Comparison of ENCODE assay signal across 21 mouse cellular contexts in genomic region chr1:110813191-110813590, GRCm38 (mm10).
DNase-seq lines count a peak whose midpoint lies in the region; TF ChIP-seq lines count a peak whose summit lies in the region.
"Had no signal": no experiment of that assay in that cellular context is flagged by ENCODE, and none has a peak within 500 bp of the region (broad histone marks: within the 10 kb centered on the region; RNA-seq: fewer than 3 reads in every experiment).

No protein-coding gene starts in this region.

- no peak overlapping the region for H3K27ac ChIP-seq in cerebellum, adult 2 months (ENCODE audit: insufficient read depth, low read length)
- H3K27ac ChIP-seq: embryonic facial prominence, embryonic 10.5 days; embryonic facial prominence, embryonic 13.5 days; forebrain, embryonic 12.5 days; forebrain, embryonic 15.5 days; heart, adult 2 months; heart, embryonic 10.5 days; heart, embryonic 13.5 days; hindbrain, embryonic 12.5 days; hindbrain, embryonic 15.5 days had no signal

- no peak for TF ChIP-seq CTCF in cerebellum, adult 2 months (IDR thresholded peaks at IDR 0.05; ENCODE audit: borderline replicate concordance, insufficient read depth, low read depth, low read length)

- no peaks in the 10 kb centered on the region for H3K4me1 ChIP-seq in cerebellum, adult 2 months (ENCODE audit: control insufficient read depth, insufficient read depth, low read length)
- H3K4me1 ChIP-seq: embryonic facial prominence, embryonic 10.5 days; embryonic facial prominence, embryonic 13.5 days; forebrain, embryonic 12.5 days; forebrain, embryonic 15.5 days; heart, embryonic 10.5 days; heart, embryonic 13.5 days; hindbrain, embryonic 12.5 days; hindbrain, embryonic 15.5 days had no signal

- 34% methylated on average over 7 of the region's 7 CpGs for WGBS in cerebellum, adult 2 months

- DNase-seq in cerebellum, adult 2 months = peak; percentile 13 to 25
- DNase-seq in cerebellum, adult 9-10 months = no peak
- peak; percentile 21 to 44 for DNase-seq in cerebellum, postnatal 25 days
- no peak for DNase-seq in cerebellum, postnatal 4 days (ENCODE audit: low spot score in 2 of 2)
- peak; percentile 9 to 13 for DNase-seq in cerebellum, postnatal 36 days
- no peak for DNase-seq in neural tube, embryonic 10.5 days (ENCODE audit: extremely low spot score, low spot score)
- DNase-seq: adrenal gland, adult 2 months; adrenal gland, postnatal 14 days; embryo, embryonic 11 days; gastrocnemius, postnatal 25 days; heart, adult 2 months; kidney, adult 2 months had no signal

- H3K4me3 ChIP-seq in cerebellum, adult 2 months (replicated peaks; ENCODE audit: insufficient read depth, low read depth, low read length) = no peak overlapping the region
- H3K4me3 ChIP-seq: embryonic facial prominence, embryonic 10.5 days; embryonic facial prominence, embryonic 13.5 days; erythroblast, embryonic 14.5 days; forebrain, embryonic 12.5 days; forebrain, embryonic 15.5 days; heart, adult 2 months; heart, embryonic 10.5 days; heart, embryonic 13.5 days; hindbrain, embryonic 12.5 days; hindbrain, embryonic 15.5 days had no signal

- TF ChIP-seq POLR2A in cerebellum, adult 2 months (IDR thresholded peaks at IDR 0.05; ENCODE audit: borderline replicate concordance, insufficient read depth, low read length) = no peak

- no peaks in the 10 kb centered on the region for H3K27me3 ChIP-seq in cerebellum, adult 2 months (ENCODE audit: control insufficient read depth, insufficient read depth, low read length)
- H3K27me3 ChIP-seq: embryonic facial prominence, embryonic 13.5 days; forebrain, embryonic 12.5 days; forebrain, embryonic 15.5 days; heart, embryonic 13.5 days; hindbrain, embryonic 12.5 days; hindbrain, embryonic 15.5 days had no signal

Comparison
In these comparisons a context has a peak if more than half of its experiments do, and no peak if none do; other contexts are left out.
1. DNase-seq: peak in cerebellum, adult 2 months (2 of 2), cerebellum, postnatal 25 days (2 of 2) and cerebellum, postnatal 36 days (2 of 2); none in cerebellum, adult 9-10 months (single experiment), cerebellum, postnatal 4 days (0 of 2) and neural tube, embryonic 10.5 days (single experiment).